Mouse (Mus musculus) right cerebral cortex, postnatal 36 days (tissue): ENCODE measurements at regions not wholly inside any gene's neighbourhood (a gene's known extent, or its start where the extent isn't known, plus 50 kb on each side); places are given as distances from the start of the nearest gene placed in this dataset.
A peak's percentile ranks its signal among the peaks of the same experiment; 100 is the strongest.

Source experiments
- DNase-seq, 2 experiments: peaks; one replicate each; pipeline ENCODE4 v3.0.0; 2022; ENCODE audit warnings: low spot score in 2 of 2, mixed read lengths in 1 of 2

- peak in 1 of 2 experiments; percentile 7 for DNase-seq
Observed at GRCm38 (mm10) chr7:75063816-75064215, 245.2 kb downstream of the Sv2b start.

- DNase-seq: no peak
Observed at GRCm38 (mm10) chr7:75050231-75050630, 258.8 kb downstream of the Sv2b start.

GRCm38 (mm10) chr7:75049751-75050150, 259.3 kb downstream of the Sv2b start:
- DNase-seq: no peak

DNA sequence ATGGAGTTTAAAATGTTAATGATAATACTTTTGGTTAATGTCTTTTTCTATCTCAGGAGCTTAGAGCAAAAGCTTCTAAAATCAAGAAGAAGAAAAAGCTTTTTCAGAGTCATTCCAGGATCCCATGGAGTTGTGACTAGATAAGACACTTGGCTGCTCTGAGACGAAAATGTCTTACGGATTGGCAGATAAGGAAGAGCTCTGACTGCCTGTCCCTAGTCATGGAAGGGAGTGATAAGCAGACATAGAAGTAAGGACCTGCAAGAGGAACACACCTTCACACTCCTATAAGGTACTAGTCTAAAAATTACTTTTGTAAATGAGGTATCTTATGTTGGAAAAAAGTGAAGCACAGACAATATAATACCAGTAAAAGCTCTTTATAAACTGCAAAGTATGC, 260.2 kb downstream of the Sv2b start:
- no peak for DNase-seq

- no peak for DNase-seq
Observed at GRCm38 (mm10) chr7:75047827-75048226, 261.2 kb downstream of the Sv2b start.

GRCm38 (mm10) chr7:75040871-75041270, 268.2 kb downstream of the Sv2b start:
- no peak for DNase-seq

- DNase-seq: no peak
Observed at GRCm38 (mm10) chr7:75026191-75026590, 282.9 kb downstream of the Sv2b start.

DNA sequence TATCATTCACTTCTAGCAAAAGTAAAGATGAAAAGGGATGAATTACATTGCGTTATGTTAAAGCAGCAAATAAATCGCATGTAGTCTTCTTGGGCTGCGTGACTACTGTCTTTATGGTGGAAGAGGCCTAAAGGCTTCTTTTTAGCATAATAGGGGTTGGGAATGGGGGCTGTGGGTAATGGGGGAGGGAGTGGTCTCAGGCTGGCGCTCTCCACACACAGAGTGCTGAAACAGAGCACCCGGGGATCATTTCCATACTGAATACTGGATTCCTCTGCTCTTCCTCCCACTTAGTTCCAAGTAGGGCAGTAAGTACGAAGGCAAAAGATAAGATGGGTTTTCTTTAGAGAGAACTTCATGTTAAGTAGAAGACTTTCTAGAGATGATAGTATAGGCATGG, 287.1 kb downstream of the Sv2b start:
- DNase-seq: no peak

- no peak for DNase-seq
Observed at GRCm38 (mm10) chr7:75018640-75019039, 290.4 kb downstream of the Sv2b start.

DNA sequence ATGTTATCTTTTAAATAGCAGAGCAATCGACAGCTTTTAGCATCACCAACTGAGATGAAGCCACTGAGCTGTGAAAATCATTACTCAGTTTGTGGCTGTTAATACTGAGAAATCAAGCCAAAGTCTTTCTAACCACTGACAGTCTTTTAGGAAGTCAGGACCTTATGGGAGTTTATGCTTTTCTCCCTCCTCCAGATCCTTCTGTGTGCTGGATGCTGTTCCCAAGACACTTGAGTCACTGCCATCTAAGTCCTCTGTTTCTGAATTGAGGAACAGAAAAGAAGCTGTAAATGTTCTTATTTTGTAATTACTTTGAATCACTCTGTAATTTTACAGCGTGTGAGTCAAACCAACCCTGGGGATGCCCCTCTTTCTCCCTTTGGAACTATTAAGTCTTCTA, 300.6 kb downstream of the Sv2b start:
- DNase-seq: no peak

- DNase-seq: peak in 1 of 2 experiments; percentile 16
Observed at GRCm38 (mm10) chr7:74990198-74990597, 318.9 kb downstream of the Sv2b start.

GRCm38 (mm10) chr7:74979479-74979878, 329.6 kb downstream of the Sv2b start:
- DNase-seq: no peak

- no peak for DNase-seq
Observed at GRCm38 (mm10) chr7:74975986-74976385, 333.1 kb downstream of the Sv2b start.

GRCm38 (mm10) chr7:74974448-74974847, 334.6 kb downstream of the Sv2b start:
- DNase-seq: no peak

DNA sequence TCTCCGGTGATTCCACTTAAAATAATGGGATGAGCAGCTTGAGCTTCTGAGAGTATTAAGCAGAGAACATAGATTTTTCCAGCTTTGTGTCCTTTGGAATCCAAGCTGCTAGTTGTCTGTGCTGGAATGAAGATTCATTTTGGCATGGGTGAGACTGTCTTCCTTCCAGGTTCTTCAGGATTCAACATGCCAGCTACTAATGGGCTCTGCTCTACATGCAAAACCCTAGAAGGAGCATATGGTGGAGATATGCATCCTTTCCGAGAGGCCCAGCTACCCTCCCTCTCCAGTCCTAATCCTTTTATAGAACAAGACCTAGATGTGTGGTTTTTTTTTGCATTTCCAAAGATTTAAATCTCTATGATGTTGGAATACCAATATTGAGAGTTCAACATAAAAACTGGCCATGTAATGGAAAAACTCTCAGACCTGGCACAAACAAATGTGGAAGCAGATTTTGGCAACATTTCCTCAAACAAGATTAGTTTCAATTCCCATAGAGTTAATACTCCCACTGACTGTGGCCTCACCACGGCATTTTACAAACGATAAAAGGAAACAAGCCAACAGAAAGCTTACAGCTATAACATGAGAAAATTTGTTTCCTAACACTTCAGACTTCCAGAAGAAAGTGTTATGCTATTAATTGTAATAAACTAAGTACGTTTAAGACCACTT, 364.5 kb downstream of the Sv2b start:
- no peak for DNase-seq

DNA sequence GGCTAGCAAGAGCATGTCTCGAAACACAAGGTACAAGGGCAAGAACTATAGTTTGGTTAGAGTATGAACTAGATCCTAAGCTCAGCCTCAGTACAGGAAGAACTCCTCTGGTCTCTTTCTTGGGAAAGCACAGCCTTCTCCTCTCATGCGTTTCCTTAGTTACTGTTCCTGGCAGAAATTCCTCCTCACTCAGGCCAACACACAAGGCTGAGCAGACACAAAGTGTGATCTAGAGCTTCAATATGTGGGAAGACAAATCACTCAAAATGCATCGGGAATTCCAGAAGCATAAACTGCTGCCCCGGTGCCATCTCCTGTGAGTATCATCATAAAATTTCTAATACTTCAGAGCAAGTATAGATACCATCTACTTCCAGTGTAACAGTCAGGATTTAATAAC, 366.1 kb downstream of the Sv2b start:
- peak; percentile 11 to 31 for DNase-seq

GRCm38 (mm10) chr7:74942146-74942545, 366.9 kb downstream of the Sv2b start:
- no peak for DNase-seq

DNA sequence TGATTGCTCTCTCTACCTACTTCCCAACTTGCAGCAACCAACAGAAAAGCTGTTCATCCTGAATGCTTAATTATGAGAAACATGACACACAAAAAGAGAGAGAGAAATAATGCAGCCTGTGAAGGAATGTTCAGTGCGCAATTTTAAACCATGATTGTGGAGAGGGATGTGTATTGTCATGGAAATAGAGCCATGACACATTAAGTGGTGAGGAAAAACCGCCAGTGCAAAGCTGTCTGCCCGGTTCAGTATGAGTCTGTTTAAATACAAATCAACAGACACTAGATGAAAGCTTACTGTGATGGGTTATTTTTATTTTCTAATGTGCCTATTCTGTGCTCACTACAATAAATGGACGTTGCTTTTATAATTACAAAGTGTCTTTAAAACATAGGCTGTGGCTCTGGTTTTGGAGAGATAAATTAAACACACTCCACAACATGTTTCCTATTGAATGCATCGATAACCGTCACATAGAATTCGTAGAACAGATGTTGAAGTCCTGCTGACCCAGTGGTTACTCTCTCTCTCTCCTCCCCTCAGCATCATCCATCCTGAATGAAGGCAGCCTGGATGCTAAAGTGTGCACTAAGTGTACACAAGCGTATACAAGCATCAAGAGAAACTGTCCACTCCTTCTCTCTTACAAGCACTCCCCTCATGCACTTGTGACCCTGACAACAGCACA, 374.7 kb upstream of the Slco3a1 start:
- no peak for DNase-seq

DNA sequence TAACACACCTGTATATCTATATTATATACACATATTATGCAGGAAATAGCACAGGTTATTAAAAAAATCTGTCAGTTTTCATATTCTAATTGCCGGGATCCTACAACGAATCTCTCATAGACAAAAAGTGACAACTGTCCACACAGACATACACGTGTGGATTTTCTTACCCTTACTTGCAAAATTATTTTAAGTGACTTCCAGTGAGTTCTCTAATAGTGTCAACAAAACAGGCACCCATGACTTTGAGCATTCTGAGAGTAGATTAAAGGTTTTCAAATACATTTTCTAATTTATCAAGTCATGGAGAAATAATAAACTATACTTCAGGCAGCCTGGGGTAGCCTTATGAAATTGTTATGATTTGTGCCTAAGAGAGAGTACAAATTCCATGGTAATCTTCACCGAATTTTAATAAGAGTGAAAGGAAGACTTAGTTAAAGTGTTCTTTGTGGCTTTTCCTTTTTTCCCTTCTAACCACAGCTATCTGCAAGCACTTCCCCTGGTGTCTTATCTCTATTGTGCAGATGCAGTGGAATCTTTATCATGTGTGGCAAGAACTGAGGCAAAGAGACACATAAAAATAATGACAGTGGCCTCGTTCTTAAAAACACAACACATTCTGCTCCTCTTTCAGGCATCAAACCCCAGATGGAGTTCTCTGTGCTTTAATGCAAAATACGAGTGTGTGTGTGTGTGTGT, 373.8 kb upstream of the Slco3a1 start:
- DNase-seq: no peak

- DNase-seq: no peak
Observed at GRCm38 (mm10) chr7:74926729-74927128, 372.1 kb upstream of the Slco3a1 start.

DNA sequence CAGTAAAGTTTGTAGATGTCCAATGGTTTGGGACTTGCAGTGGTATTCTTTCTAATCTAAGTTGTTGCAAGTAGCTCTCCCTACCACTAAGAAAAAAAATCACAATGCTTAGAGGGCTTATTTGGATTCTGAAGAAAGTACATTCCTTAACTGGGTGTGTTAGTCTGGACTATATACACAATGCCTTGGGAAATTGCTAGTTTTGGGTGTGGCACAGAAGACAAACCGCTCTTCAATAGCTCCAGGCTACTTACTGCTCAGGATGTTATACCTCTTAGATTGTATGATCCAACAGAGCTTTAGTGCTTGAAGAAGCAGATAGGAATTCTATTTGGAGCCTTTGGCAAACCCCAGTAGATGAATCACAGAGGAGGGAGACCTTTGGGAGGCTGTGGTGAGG, 369.6 kb upstream of the Slco3a1 start:
- no peak for DNase-seq

DNA sequence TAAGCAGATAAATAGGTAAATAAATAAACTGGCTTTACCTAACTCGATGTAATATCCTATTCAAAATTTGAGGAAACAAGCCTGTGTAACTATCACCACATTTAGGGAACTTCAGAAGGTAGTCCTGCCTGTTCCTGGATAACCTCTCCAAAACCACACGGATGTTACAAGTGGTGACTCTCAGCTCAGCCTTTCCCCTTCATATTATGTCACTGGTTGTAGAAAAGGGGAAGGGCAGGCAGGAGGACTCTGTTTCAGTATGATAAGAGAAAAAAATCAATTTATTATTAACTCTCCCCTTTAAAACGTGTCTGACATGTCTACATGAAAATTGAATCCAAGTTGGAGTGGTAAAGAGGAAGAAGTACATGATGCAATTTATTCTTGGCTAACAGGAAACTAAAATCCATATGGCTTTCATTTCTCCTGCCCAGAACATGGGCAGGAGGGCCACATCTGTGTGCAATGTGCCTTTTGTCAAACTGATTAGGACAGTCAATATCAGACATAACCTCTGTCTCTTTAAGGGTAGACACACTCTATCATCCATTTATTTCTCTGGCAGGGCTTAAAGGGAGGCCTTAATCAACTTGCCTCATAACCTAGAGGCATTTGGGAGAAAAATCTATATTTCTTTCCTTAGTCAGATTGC, 353.9 kb upstream of the Slco3a1 start:
- no peak for DNase-seq
